In genomic region chr11:55511374-55511773, GRCm38 (mm10) we compare ENCODE assay signal across 9 mouse cellular contexts. TPM values are rescaled to one million over a fixed set of nuclear protein-coding genes. Genes with fewer than 3 reads are reported as not detected.
DNase-seq lines count a peak whose midpoint lies in the region; ATAC-seq and TF ChIP-seq lines count a peak whose summit lies in the region.
"Had no signal": no experiment of that assay in that cellular context is flagged by ENCODE, and none has a peak within 500 bp of the region (broad histone marks: within the 10 kb centered on the region; RNA-seq: fewer than 3 reads in every experiment).

No protein-coding gene starts in this region.

- H3K79me2 ChIP-seq in MEL (ENCODE audit: control insufficient read depth, insufficient read depth, low read length, poor library complexity): no peaks in the 10 kb centered on the region

- no peaks in the 10 kb centered on the region for H3K9me3 ChIP-seq in limb, embryonic 11.5 days (ENCODE audit: control insufficient read depth, low read length)
- no peaks in the 10 kb centered on the region for H3K9me3 ChIP-seq in limb, embryonic 10.5 days (replicated peaks)
- no peaks in the 10 kb centered on the region for H3K9me3 ChIP-seq in MEL (replicated peaks; ENCODE audit: insufficient read depth, low read length)
- no peaks in the 10 kb centered on the region for H3K9me3 ChIP-seq in neural tube, embryonic 12.5 days

- TF ChIP-seq CTCF in MEL (IDR thresholded peaks at IDR 0.05 in 2 of 3, conservative IDR thresholded peaks at IDR 0.05 in 1 of 3; ENCODE audit: control insufficient read depth in 1 of 3, insufficient read depth in 1 of 3, low read depth in 2 of 3, low read length in 3 of 3, poor library complexity in 1 of 3, severe bottlenecking in 1 of 3): peak; percentile 58 to 72 (median 71)

- no peak overlapping the region for H3K4me3 ChIP-seq in limb, embryonic 11.5 days (ENCODE audit: low read depth, low read length)
- no peak overlapping the region for H3K4me3 ChIP-seq in limb, embryonic 10.5 days
- H3K4me3 ChIP-seq in MEL (ENCODE audit: control insufficient read depth in 1 of 2, insufficient read depth in 1 of 2, low read depth in 2 of 2, low read length in 2 of 2): no peak overlapping the region
- H3K4me3 ChIP-seq in neural tube, embryonic 12.5 days: no peak overlapping the region

- H3K27ac ChIP-seq in limb, embryonic 11.5 days (replicated peaks; ENCODE audit: low read depth, low read length): no peak overlapping the region
- no peak overlapping the region for H3K27ac ChIP-seq in limb, embryonic 10.5 days
- H3K27ac ChIP-seq in MEL (ENCODE audit: control insufficient read depth, low read depth, low read length): no peak overlapping the region
- no peak overlapping the region for H3K27ac ChIP-seq in neural tube, embryonic 12.5 days

- H3K4me2 ChIP-seq in limb, embryonic 11.5 days (ENCODE audit: low read depth, severe bottlenecking): no peak overlapping the region
- H3K4me2 ChIP-seq in neural tube, embryonic 12.5 days (replicated peaks): no peak overlapping the region

- H3K9ac ChIP-seq in limb, embryonic 11.5 days (ENCODE audit: low read length): no peak overlapping the region
- H3K9ac ChIP-seq in MEL (ENCODE audit: control insufficient read depth, low read depth, low read length, poor library complexity, severe bottlenecking): no peak overlapping the region
- no peak overlapping the region for H3K9ac ChIP-seq in neural tube, embryonic 12.5 days

- H3K27me3 ChIP-seq in limb, embryonic 11.5 days (ENCODE audit: control insufficient read depth, insufficient read depth, low read length): no peaks in the 10 kb centered on the region
- H3K27me3 ChIP-seq in limb, embryonic 10.5 days (ENCODE audit: low read depth, poor library complexity, severe bottlenecking): no peaks in the 10 kb centered on the region
- no peaks in the 10 kb centered on the region for H3K27me3 ChIP-seq in MEL (ENCODE audit: control insufficient read depth in 1 of 2, insufficient read depth in 2 of 2, low read length in 2 of 2)
- no peaks in the 10 kb centered on the region for H3K27me3 ChIP-seq in neural tube, embryonic 12.5 days (replicated peaks)

- no peaks in the 10 kb centered on the region for H3K4me1 ChIP-seq in limb, embryonic 11.5 days (ENCODE audit: control insufficient read depth, insufficient read depth, low read length)
- no peaks in the 10 kb centered on the region for H3K4me1 ChIP-seq in limb, embryonic 10.5 days
- no peaks in the 10 kb centered on the region; a peak in 1 of 4 replicates for H3K4me1 ChIP-seq in MEL (ENCODE audit: control insufficient read depth in 1 of 2, insufficient read depth in 2 of 2, low read length in 2 of 2)
- no peaks in the 10 kb centered on the region for H3K4me1 ChIP-seq in neural tube, embryonic 12.5 days

- DNase-seq in embryo, embryonic 10 days (ENCODE audit: low spot score): peak; percentile 32
- no peak for DNase-seq in embryo, embryonic 9.5 days (ENCODE audit: extremely low spot score)
- DNase-seq in limb, embryonic 11.5 days (ENCODE audit: low spot score): peak; percentile 40
- DNase-seq in limb, embryonic 10.5 days (ENCODE audit: low spot score): no peak
- DNase-seq in MEL (ENCODE audit: low read depth, low spot score): peak; percentile 66
- DNase-seq in T-cell, adult 2 months (ENCODE audit: low spot score): no peak
- DNase-seq in left cerebral cortex, adult 8-10 months (ENCODE audit: low spot score in 2 of 2): no peak
- DNase-seq: heart, postnatal 36 days had no signal

- ATAC-seq in limb, embryonic 11.5 days (ENCODE audit: insufficient number of reproducible peaks, low FRiP score, low TSS enrichment, low read depth): no peak
- ATAC-seq in neural tube, embryonic 12.5 days (ENCODE audit: low FRiP score, low read depth): peak; percentile 53; the same call in 1 of the 2 replicates

- peak; percentile 36 for TF ChIP-seq RAD21 in MEL (IDR thresholded peaks at IDR 0.05; ENCODE audit: low read depth, low read length)

- H3K36me3 ChIP-seq in limb, embryonic 11.5 days (ENCODE audit: control insufficient read depth, insufficient read depth, low read length): no peaks in the 10 kb centered on the region
- H3K36me3 ChIP-seq in limb, embryonic 10.5 days: no peaks in the 10 kb centered on the region
- no peaks in the 10 kb centered on the region for H3K36me3 ChIP-seq in MEL (ENCODE audit: control insufficient read depth in 1 of 2, insufficient read depth in 2 of 2, low read length in 2 of 2)
- H3K36me3 ChIP-seq in neural tube, embryonic 12.5 days: peaks cover 42% of the 10 kb centered on the region

- TF ChIP-seq POLR2A in MEL (IDR thresholded peaks at IDR 0.05; ENCODE audit: control insufficient read depth in 1 of 2, insufficient read depth in 1 of 2, low read depth in 1 of 2, low read length in 2 of 2, poor library complexity in 1 of 2): no peak

- TF ChIP-seq EP300 in MEL (IDR thresholded peaks at IDR 0.05; ENCODE audit: low read depth in 1 of 2, low read length in 2 of 2): no peak

- 50% methylated on average over 5 of the region's 5 CpGs for WGBS in limb, embryonic 11.5 days
- 61% methylated on average over 5 of the region's 5 CpGs for WGBS in limb, embryonic 10.5 days
- WGBS in neural tube, embryonic 12.5 days: 57% methylated on average over 5 of the region's 5 CpGs

TF ChIP-seq in MEL, 35 proteins besides CTCF, POLR2A, EP300 and RAD21:
- TF ChIP-seq SMC3 (IDR thresholded peaks at IDR 0.05; ENCODE audit: low read depth, low read length) (peak; percentile 67), TAL1 (IDR thresholded peaks at IDR 0.05; ENCODE audit: low read length) (no peak), BHLHE40 (IDR thresholded peaks at IDR 0.05; ENCODE audit: borderline replicate concordance, low read depth, low read length) (peak; percentile 16; the same call in 1 of the 2 replicates), SIN3A (IDR thresholded peaks at IDR 0.05; ENCODE audit: low read length) (0 out of 2 replicates have a peak, but pooled peaks have one; percentile 20), MYB (IDR thresholded peaks at IDR 0.05; ENCODE audit: low read depth, low read length) (no peak), ZC3H11A (IDR thresholded peaks at IDR 0.05; ENCODE audit: low read depth, low read length) (0 out of 2 replicates have a peak, but pooled peaks have one; percentile 13), NELFE (IDR thresholded peaks at IDR 0.05; ENCODE audit: low read depth, low read length) (0 out of 2 replicates have a peak, but pooled peaks have one; percentile 15)

RNA-seq across cellular contexts. Expression of gene G3bp1, which starts 41.9 kb away (rescaled TPM):
- 260 and 269 TPM in 2 replicates for polyA plus RNA-seq in limb, embryonic 11.5 days (2014; fragmentation: Nextera tagmentation; extraction: Ambion mirVana)
- 267 and 279 TPM in 2 replicates for polyA plus RNA-seq in limb, embryonic 10.5 days (2016; fragmentation: Nextera tagmentation; extraction: Ambion mirVana)
- 314 TPM in 2 replicates for total RNA-seq in MEL (2012; rRNA removed)
- 100 to 1,000 TPM; 129 to 246 TPM for polyA plus RNA-seq in MEL (2012; ENCODE audit: insufficient read depth in 1 of 2, insufficient read length in 2 of 2, low read depth in 1 of 2, low replicate concordance in 2 of 2, missing spikeins in 1 of 2)
- polyA plus RNA-seq in neural tube, embryonic 12.5 days (2016; fragmentation: Nextera tagmentation; extraction: Ambion mirVana): 178 and 185 TPM in 2 replicates
- total RNA-seq in left cerebral cortex, adult 8-10 months (2022): 10 to 100 TPM; 31.9 to 33.7 (median 32.1) TPM

RNA-seq across cellular contexts. Expression of gene Atox1, which starts 50.3 kb away (rescaled TPM):
- 234 and 240 TPM in 2 replicates for polyA plus RNA-seq in limb, embryonic 11.5 days (2014; fragmentation: Nextera tagmentation; extraction: Ambion mirVana)
- 224 and 237 TPM in 2 replicates for polyA plus RNA-seq in limb, embryonic 10.5 days (2016; fragmentation: Nextera tagmentation; extraction: Ambion mirVana)
- 340 and 365 TPM in 2 replicates for total RNA-seq in MEL (2012; rRNA removed)
- polyA plus RNA-seq in MEL (2012; ENCODE audit: insufficient read depth in 1 of 2, insufficient read length in 2 of 2, low read depth in 1 of 2, low replicate concordance in 2 of 2, missing spikeins in 1 of 2): 100 to 1,000 TPM in 1 of 2 experiments, not detected in 1; 258 TPM
- 275 and 300 TPM in 2 replicates for polyA plus RNA-seq in neural tube, embryonic 12.5 days (2016; fragmentation: Nextera tagmentation; extraction: Ambion mirVana)
- total RNA-seq in left cerebral cortex, adult 8-10 months (2022): 100 to 1,000 TPM in 3 of 4 experiments, 10 to 100 TPM in 1; 98.2 to 107 (median 104) TPM

Comparison
In these comparisons a context has a peak if more than half of its experiments do, and no peak if none do; other contexts are left out.
1. DNase-seq: peak in embryo, embryonic 10 days (single experiment), limb, embryonic 11.5 days (single experiment) and MEL (single experiment); none in embryo, embryonic 9.5 days (single experiment), limb, embryonic 10.5 days (single experiment), T-cell, adult 2 months (single experiment) and left cerebral cortex, adult 8-10 months (0 of 2).